Mouse (Mus musculus): ENCODE data around the gene Hist1h2bm. TPM values are rescaled to one million over a fixed set of nuclear protein-coding genes. Genes with fewer than 3 reads are reported as not detected.
A peak's percentile ranks its signal among the peaks of the same experiment; 100 is the strongest.

Gene Hist1h2bm
- total RNA-seq, 1 experiment from 2014 or later: 469 TPM

GRCm38 (mm10) chr13:21722993-21723836, 1.4 kb downstream of the Hist1h2bm start:
- ATAC-seq (replicated peaks; ENCODE audit: low read depth, poor library complexity, severe bottlenecking): no peak

- ATAC-seq (replicated peaks; ENCODE audit: low read depth, poor library complexity, severe bottlenecking): no peak
These were observed 6.2 kb downstream of the Hist1h2bm start for GRCm38 (mm10) chr13:21727948-21728572.

DNA sequence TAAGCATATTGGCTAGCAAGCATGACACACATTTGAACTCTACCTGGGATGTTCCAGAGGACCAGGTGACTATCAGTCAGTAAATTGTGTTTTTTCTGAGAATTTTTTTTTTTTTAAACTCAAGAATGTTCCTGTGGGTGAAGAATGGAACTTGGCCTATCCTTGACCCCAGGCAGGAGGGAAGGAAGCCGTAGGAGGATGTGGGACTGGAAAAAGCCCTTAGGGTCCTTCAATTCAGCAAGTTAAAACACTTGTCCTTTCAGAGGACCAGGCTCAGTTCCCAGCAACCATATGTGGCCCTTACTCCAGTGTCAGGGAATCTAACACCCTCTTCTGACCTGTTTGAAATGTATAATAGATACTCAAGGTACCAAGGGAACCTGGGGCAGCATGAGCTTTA, 7.7 kb downstream of the Hist1h2bm start:
- ATAC-seq (replicated peaks; ENCODE audit: low read depth, poor library complexity, severe bottlenecking): no peak

DNA sequence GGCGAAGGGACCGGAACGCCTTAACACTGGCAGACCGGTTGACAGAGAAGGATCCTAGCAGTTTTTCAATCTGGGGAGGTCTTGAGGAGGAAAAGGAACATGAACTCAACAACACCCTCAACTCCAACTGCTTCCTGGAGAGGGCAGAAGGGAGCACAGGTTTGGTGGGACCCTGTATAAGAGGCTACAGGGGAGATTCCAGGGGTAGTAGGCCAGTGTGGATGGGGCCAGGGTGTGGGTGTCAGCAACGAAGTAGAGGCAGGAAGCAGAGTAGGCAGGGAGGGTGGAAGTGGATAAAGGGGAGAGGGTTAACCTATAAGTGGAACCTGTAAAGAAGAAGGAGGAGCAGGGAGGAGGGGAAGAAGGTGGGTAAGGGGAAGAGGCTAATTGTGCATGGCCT, 11.6 kb downstream of the Hist1h2bm start:
- no peak for ATAC-seq (replicated peaks; ENCODE audit: low read depth, poor library complexity, severe bottlenecking)

GRCm38 (mm10) chr13:21734010-21734905, 12.4 kb downstream of the Hist1h2bm start:
- peak; percentile 67 for ATAC-seq (replicated peaks; ENCODE audit: low read depth, poor library complexity, severe bottlenecking)

DNA sequence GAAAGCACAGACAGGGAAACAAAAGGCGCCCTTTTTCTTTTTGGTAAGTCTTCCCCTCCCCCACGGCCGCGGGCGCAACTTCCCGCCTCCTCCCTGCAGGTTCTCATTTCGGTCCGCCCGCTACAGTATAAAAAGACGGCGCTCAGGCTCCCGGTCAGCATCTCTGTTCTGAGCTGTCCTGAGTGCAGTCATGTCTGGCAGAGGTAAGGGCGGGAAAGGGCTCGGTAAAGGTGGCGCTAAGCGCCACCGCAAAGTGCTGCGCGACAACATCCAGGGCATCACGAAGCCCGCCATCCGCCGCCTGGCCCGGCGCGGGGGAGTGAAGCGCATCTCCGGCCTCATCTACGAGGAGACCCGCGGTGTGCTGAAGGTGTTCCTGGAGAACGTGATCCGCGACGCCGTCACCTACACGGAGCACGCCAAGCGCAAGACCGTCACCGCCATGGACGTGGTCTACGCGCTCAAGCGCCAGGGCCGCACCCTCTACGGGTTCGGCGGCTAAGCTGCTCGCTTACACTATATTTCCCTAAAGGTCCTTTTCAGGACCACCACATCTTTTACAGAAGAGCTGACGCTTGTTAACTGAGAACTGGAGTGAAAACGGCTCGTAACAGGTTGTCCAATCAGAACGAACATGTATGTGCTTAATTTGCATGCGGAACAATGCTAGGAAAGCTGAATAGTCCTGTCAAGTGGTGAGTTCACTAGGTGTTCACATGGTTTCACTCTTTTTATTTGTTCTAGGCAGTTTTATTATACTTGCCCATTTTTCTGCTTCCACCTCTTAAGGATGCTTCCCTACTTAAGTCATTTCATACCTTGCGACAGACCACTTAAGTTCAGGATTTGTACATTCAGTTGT, 13.3 kb downstream of the Hist1h2bm start, which contains the start of gene Hist1h4j:
Hist1h4j (plus strand) TSS at position 159 of the 862 bp plus-strand sequence.
- peak; percentile 81 for ATAC-seq (replicated peaks; ENCODE audit: low read depth, poor library complexity, severe bottlenecking)

DNA sequence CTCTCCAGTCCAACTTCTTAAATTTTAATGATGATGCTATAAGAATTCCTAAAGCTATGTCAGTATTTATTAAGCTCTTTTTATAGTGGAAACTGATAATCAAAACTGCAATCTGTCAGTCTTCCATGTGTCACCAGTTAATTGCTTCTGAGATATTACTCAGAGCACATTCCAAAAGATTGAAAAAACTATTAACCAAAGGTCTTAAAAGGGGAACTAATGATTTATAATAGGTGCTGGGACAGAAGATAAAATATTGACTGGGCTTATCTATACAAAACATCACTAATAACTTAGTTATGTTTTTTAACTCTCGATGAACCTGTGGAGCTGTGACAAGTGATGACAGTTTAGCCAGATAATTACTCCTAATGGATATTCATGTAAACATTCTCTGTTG, 23.2 kb downstream of the Hist1h2bm start:
- ATAC-seq (replicated peaks; ENCODE audit: low read depth, poor library complexity, severe bottlenecking): no peak

- no peak for ATAC-seq (replicated peaks; ENCODE audit: low read depth, poor library complexity, severe bottlenecking)
These were observed 27.7 kb downstream of the Hist1h2bm start for GRCm38 (mm10) chr13:21749387-21750158.

DNA sequence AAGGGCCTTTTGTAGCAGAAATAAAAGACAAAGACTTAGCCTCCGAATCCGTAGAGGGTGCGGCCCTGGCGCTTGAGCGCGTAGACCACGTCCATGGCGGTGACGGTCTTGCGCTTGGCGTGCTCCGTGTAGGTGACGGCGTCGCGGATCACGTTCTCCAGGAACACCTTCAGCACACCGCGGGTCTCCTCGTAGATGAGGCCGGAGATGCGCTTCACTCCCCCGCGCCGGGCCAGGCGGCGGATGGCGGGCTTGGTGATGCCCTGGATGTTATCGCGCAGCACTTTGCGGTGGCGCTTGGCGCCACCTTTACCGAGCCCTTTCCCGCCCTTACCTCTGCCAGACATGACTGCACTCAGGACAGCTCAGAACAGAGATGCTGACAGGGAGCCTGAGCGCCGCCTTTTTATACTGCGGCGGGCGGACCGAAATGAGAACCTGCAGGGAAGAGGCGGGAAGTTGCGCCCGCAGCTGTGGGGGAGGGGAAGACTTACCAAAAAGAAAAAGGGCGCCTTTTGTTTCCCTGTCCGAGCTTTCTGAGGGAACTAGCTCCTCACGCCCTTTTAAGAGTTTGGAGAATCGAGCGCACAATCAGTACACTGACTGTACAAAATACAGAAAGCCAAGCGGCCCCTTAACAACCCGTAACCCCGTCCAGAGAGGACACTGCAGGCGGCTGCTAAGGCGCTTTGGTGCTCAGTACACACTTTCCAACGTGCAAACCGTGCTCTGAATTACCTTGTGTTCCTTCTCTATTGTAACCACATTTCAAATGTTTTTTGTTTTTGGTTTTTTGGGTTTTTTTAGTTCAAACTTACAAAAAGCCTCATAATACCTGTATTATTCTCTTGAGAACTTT, 28.5 kb downstream of the Hist1h2bm start, which contains the start of gene Hist1h4k:
Hist1h4k (minus strand) TSS at position 347 of the 859 bp plus-strand sequence.
- ATAC-seq (replicated peaks; ENCODE audit: low read depth, poor library complexity, severe bottlenecking): peak; percentile 52

- no peak for ATAC-seq (replicated peaks; ENCODE audit: low read depth, poor library complexity, severe bottlenecking)
These were observed 29.6 kb downstream of the Hist1h2bm start for GRCm38 (mm10) chr13:21751417-21751816.

- ATAC-seq (replicated peaks; ENCODE audit: low read depth, poor library complexity, severe bottlenecking): no peak
These were observed 30.0 kb downstream of the Hist1h2bm start for GRCm38 (mm10) chr13:21751827-21752226.

DNA sequence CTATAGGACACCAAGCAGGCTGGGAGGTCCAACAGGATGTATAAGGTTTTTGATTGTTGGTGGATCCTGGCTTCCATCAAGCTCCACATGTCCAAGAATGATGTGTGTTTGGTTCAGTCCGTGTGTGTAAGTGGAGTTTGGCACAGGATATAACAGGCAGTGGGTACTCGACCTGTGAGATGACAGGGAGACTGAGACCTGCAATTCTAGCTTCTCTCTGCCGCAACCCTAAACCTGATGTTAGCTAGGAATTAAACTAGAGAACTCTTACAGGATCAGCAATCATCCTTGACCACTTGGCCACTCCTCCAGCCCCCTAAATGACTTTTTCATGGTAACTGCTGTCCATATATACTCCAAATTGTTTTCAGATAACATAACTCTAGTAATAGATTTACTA, 30.5 kb downstream of the Hist1h2bm start:
- ATAC-seq (replicated peaks; ENCODE audit: low read depth, poor library complexity, severe bottlenecking): no peak

DNA sequence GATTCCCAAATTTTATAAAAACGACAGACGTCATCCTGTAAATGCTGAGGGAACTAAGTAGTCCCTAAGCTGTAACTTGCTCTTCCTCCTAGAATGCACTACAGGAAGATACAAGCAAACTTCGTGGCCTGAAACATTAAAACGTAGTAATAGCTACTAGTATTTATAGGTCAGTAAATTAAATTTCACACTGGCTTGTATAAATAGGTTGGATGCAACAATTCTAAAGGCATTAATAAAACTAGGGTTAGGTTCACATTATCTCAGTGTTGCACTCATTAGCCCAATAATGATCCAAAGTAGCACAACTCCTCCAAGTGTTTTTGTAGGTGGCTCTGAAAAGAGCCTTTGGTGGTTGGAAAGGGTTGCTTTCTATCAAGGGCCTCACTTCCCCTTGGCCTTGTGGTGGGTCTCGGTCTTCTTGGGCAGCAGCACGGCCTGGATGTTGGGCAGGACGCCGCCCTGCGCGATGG, 31.2 kb downstream of the Hist1h2bm start:
- peak; percentile 21; the same call in 1 of the 2 replicates for ATAC-seq (replicated peaks; ENCODE audit: low read depth, poor library complexity, severe bottlenecking)

DNA sequence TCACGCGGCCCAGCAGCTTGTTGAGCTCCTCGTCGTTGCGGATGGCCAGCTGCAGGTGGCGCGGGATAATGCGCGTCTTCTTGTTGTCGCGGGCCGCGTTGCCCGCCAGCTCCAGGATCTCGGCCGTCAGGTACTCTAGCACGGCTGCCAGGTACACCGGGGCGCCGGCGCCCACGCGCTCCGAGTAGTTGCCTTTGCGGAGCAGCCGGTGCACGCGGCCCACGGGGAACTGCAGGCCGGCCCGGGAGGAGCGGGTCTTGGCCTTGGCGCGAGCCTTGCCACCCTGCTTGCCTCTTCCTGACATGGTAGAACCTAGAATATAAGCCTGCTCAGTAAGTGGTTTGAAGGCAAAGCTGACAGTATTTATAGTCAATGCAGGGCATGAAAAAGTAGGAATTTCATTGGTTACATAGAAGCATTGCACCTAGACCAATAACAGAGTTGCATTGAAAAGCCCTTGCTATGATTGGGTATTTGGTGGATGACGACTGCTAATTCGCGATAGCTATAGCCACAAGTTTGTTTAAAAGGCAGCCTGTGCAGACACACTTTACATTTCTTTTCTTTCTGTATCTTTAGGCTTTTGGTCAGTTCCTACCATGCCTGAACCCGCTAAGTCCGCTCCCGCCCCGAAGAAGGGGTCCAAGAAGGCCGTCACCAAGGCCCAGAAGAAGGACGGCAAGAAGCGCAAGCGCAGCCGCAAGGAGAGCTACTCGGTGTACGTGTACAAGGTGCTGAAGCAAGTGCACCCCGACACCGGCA, 31.9 kb downstream of the Hist1h2bm start, which contains the start of the genes Hist1h2ak and Hist1h2bn:
Hist1h2ak (minus strand) TSS at position 304 of the 762 bp plus-strand sequence.
Hist1h2bn (plus strand) TSS at position 600 of the 762 bp plus-strand sequence.
- ATAC-seq (replicated peaks; ENCODE audit: low read depth, poor library complexity, severe bottlenecking): peak; percentile 85

GRCm38 (mm10) chr13:21754294-21755001, 32.6 kb downstream of the Hist1h2bm start:
- ATAC-seq (replicated peaks; ENCODE audit: low read depth, poor library complexity, severe bottlenecking): peak; percentile 22

- no peak for ATAC-seq (replicated peaks; ENCODE audit: low read depth, poor library complexity, severe bottlenecking)
These were observed 33.9 kb downstream of the Hist1h2bm start for GRCm38 (mm10) chr13:21755707-21756106.
